Mouse (Mus musculus) thymus, adult 2 months (tissue): Measurements from ENCODE around the gene Cysltr2. TPM values are rescaled to one million over a fixed set of nuclear protein-coding genes. Genes with fewer than 3 reads are reported as not detected.

Experiments used
- DNase-seq: peaks from one replicate; pipeline ENCODE4 v3.0.0; 2021
- H3K27ac ChIP-seq: fragments of 200-500 bp; 2 replicates; pipeline ENCODE4 v1.5.1; 2012; ENCODE audit warnings: low read length, control low read depth; ENCODE audit not compliant: control insufficient read depth, insufficient read depth
- H3K27me3 ChIP-seq: fragments of 200-500 bp; 2 replicates; pipeline ENCODE4 v1.6.1; 2012; ENCODE audit warnings: mild to moderate bottlenecking, low read length, moderate library complexity, mixed read lengths; ENCODE audit not compliant: control insufficient read depth, insufficient read depth
- H3K36me3 ChIP-seq: fragments of 200-500 bp; 2 replicates; pipeline ENCODE4 v1.6.1; 2012; ENCODE audit warnings: mild to moderate bottlenecking, low read length, moderate library complexity; ENCODE audit not compliant: control insufficient read depth, insufficient read depth
- H3K4me1 ChIP-seq: fragments of 200-500 bp; replicated peaks from 2 replicates; pipeline ENCODE4 v1.6.1; 2012; ENCODE audit warnings: low read length; ENCODE audit not compliant: control insufficient read depth, insufficient read depth
- H3K4me3 ChIP-seq: fragments of 200-500 bp; 2 replicates; pipeline ENCODE4 v1.5.1; 2012; ENCODE audit warnings: mild to moderate bottlenecking, low read length, control low read depth, moderate library complexity; ENCODE audit not compliant: control insufficient read depth, insufficient read depth
- CTCF ChIP-seq: fragments of 200-500 bp; IDR thresholded peaks from 2 replicates; pipeline ENCODE4 v1.5.1; 2012; ENCODE audit warnings: mild to moderate bottlenecking, control low read depth, low read length, moderate library complexity, borderline replicate concordance; ENCODE audit not compliant: control insufficient read depth, poor library complexity, insufficient read depth; ENCODE audit errors: extremely low read depth
- POLR2A ChIP-seq: fragments of 200-500 bp; IDR thresholded peaks from 2 replicates; pipeline ENCODE4 v1.6.1; 2012; ENCODE audit warnings: mild to moderate bottlenecking, low read length, control low read depth, moderate library complexity; ENCODE audit not compliant: control insufficient read depth, poor library complexity, insufficient read depth; ENCODE audit errors: extremely low read depth
- WGBS: fragments of 180-500 bp; shearing (Covaris S2); methylation state at CpG from one replicate; pipeline ENCODE4 v1.1.7; 2018; 5-methylcytosine and 5-hydroxymethylcytosine counted together
- polyA plus RNA-seq: library from polyadenylated mRNA; depleted of rRNA; stranded (reverse); fragments of >200 nt; gene quantifications from 2 replicates; pipeline ENCODE4 v1.2.3, GENCODE M21; 2012

Gene Cysltr2
- polyA plus RNA-seq, 1 experiment, result 16.9 TPM

DNA sequence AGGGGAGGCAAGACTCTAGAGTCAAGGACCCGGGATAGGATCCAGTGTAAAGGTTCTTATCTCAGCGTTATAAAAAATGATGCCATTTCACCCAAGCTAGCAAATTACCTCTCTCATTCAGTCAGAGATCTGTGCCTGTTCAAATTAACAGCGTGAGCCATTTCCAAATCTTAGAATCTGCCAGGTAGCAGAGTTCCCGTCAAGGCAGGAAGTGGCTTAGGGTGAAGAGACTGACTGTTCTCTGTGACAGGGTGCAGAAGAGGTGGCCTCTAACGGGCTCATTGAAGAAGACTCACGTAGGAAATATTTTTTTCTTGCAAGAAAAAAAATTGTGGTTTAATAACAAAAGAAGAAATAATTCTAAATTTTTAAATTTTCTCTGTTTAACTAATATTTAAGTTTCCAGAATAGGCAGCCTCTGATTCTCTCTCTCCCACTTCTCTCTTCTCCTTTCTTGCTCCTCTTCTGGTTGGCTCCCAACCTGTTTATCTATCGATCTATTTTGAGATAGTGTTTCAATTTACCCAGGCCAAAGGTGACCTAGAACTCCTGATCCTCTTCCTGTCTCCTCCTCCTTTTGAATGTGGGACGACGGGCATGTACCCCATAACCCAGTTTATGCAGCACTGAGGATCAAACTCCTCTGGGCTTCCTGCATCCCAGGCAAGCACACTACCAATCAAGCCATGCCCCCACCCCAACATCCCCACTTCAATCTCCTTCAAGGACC is 3.5 kb downstream of the Cysltr2 start:
- Histone ChIP-seq H3K4me1 (peaks cover 15% of the 10 kb centered on the region), H3K36me3 (no peaks in the 10 kb centered on the region), H3K27me3 (no peaks in the 10 kb centered on the region), H3K4me3 (no peak overlapping the region), H3K27ac (no peak overlapping the region)
- 28% methylated on average over 9 of the region's 9 CpGs for WGBS
- peak; percentile 39 for DNase-seq
- TF ChIP-seq POLR2A (no peak), CTCF (no peak)

DNA sequence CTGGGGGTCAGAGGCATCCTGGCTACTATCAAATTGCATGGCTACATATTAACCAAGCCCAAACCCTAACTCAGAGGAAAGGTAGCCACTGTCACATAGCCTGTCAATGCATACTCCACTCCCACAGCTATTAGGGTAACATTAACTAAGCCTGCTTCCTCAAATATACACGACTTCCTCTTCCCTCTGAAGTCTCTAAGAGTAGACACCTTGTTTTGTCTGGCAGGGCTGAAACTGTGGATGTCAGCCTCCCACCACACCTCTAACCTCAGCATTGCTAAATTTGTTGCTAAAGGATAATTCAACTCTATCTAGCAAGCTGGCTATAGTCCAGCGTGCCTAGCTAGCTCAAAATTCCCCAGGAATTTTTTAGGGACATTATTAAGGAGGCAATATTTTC is 7.2 kb downstream of the Cysltr2 start:
- DNase-seq, result no peak
- no peak overlapping the region for H3K27ac ChIP-seq
- no peaks in the 10 kb centered on the region for H3K27me3 ChIP-seq
- no peak overlapping the region for H3K4me3 ChIP-seq
- no peak for TF ChIP-seq CTCF
- no peak for TF ChIP-seq POLR2A
- peaks cover 5% of the 10 kb centered on the region for H3K4me1 ChIP-seq
- WGBS, result 39% methylated on average over 2 of the region's 2 CpGs
- no peaks in the 10 kb centered on the region for H3K36me3 ChIP-seq

DNA sequence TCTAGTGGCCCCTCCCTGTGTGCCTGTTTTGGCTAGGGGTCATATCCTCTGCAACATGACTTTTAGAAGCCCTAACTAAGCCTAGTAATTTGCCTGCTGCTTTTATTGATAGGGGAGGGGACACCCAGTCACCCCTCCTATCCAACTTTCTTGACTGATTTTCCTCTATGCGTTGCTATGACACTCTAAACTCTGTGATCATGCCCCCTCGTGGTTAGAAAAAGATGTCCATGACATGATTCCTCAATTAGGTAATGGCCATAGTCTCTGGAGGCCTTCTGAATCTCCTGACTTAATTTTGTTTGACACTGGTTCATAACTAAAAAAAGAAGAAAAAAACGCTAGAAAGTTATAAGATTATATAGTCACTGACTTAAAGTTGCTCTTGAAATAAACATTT is 15.6 kb downstream of the Cysltr2 start:
- Histone ChIP-seq H3K27me3 (no peaks in the 10 kb centered on the region), H3K4me3 (no peak overlapping the region), H3K36me3 (no peaks in the 10 kb centered on the region), H3K27ac (no peak overlapping the region), H3K4me1 (no peaks in the 10 kb centered on the region)
- DNase-seq, result no peak
- WGBS, result 68% methylated on average over 3 of the region's 3 CpGs
- TF ChIP-seq CTCF (no peak), POLR2A (no peak)

DNA sequence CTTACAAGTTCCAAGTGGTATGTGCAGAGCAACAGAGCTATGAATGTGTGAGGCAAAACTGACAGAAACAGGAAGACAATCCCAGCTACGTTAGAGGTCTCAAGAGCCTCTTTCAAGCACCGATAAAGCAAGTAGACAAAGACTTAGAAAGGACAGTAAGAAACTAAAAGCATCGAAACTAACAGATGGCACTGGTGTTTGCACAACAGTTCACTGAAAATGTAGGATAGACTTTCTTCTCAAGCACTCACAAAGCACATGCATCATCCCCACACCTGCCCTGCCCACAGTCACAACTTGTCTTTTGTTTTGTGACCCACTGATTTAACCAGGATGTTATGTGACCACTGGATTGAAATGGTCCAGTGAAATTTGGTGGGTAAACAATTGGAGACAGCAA is 17.7 kb downstream of the Cysltr2 start:
- no peaks in the 10 kb centered on the region for H3K4me1 ChIP-seq
- H3K27me3 ChIP-seq, result no peaks in the 10 kb centered on the region
- no peak for DNase-seq
- no peaks in the 10 kb centered on the region for H3K36me3 ChIP-seq
- no peak overlapping the region for H3K27ac ChIP-seq
- TF ChIP-seq POLR2A, result no peak
- TF ChIP-seq CTCF, result no peak
- H3K4me3 ChIP-seq, result no peak overlapping the region
- WGBS, result 95% methylated on average over 3 of the region's 3 CpGs

DNA sequence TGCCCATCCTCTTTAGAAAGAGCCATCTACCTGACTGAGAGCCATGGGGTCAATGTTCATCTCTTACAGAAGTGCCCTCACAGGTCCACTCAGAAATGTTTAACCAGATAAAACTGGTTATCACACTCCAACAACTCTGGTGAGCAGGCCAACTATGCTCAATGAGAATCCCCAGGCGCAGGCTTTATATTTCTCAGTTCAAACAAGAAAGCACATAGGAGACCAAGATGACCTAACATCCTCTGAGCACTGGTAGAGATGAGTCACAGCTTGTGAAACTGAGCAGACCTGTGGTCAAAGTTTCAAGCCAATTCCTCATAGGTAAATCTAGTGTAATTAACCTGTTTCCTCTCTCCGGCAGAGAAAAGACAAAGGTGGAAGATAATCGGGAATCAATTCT is 31.6 kb downstream of the Cysltr2 start:
- H3K4me3 ChIP-seq, result no peak overlapping the region
- TF ChIP-seq CTCF (no peak), POLR2A (no peak)
- no peak overlapping the region for H3K27ac ChIP-seq
- DNase-seq, result no peak
- H3K36me3 ChIP-seq, result no peaks in the 10 kb centered on the region
- WGBS, result 96% methylated on average over 3 of the region's 3 CpGs
- 0 out of 2 replicates have a peak, but pooled peaks cover 6% of the 10 kb centered on the region for H3K4me1 ChIP-seq
- no peaks in the 10 kb centered on the region for H3K27me3 ChIP-seq

DNA sequence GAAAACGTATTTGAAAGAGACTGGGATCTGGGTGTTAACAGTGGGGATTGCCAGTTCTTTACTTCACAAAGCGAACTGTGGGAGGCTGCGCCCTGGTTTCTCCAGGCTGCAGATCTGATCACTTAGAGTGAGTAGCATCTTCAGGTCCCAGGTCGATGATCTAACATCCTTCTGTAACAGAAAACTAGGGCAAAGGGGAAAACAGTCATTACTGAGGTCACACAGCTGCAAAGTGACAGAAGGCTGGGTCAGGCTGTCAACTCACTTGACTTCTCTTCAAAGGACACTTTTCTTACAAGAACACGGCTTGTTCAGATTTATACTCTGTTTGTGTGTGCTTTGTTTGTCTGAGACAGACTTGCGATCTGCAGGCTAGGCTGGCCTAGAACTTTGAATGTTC is 33.5 kb downstream of the Cysltr2 start:
- H3K4me1 ChIP-seq, result 0 out of 2 replicates have a peak, but pooled peaks cover 6% of the 10 kb centered on the region
- peak; percentile 35 for DNase-seq
- H3K27ac ChIP-seq, result peak overlapping the region; percentile 33; the same call in 1 of the 2 replicates
- TF ChIP-seq POLR2A (no peak), CTCF (no peak)
- no peaks in the 10 kb centered on the region for H3K27me3 ChIP-seq
- H3K4me3 ChIP-seq, result no peak overlapping the region
- no peaks in the 10 kb centered on the region for H3K36me3 ChIP-seq
- 35% methylated on average over 6 of the region's 6 CpGs for WGBS
